7 mouse cellular contexts compared by ENCODE assay signal in genomic region chr9:63650905-63651304, GRCm38 (mm10). TPM values are rescaled to one million over a fixed set of nuclear protein-coding genes. Genes with fewer than 3 reads are reported as not detected.
DNase-seq lines count a peak whose midpoint lies in the region; ATAC-seq and TF ChIP-seq lines count a peak whose summit lies in the region.

No protein-coding gene starts in this region.

- H3K4me2 ChIP-seq in lung, embryonic 14.5 days = no peak overlapping the region

- H3K27me3 ChIP-seq in lung, embryonic 14.5 days (ENCODE audit: insufficient read depth, low read length) = no peaks in the 10 kb centered on the region

- TF ChIP-seq CTCF in lung, embryonic 14.5 days (IDR thresholded peaks at IDR 0.05; ENCODE audit: low read depth) = no peak

- DNase-seq in lung, embryonic 14.5 days = peak; percentile 57
- DNase-seq in lung, postnatal 25 days (ENCODE audit: low spot score) = no peak
- peak; percentile 59 to 68 for DNase-seq in cerebellum, postnatal 25 days
- DNase-seq in gastrocnemius, postnatal 14 days = peak; percentile 70
- peak; percentile 48 for DNase-seq in lung, postnatal 14 days
- no peak for DNase-seq in thymus, postnatal 10 days (ENCODE audit: low spot score in 2 of 2)
- no peak for DNase-seq in yolk sac, embryonic 10.5 days (ENCODE audit: low spot score)

- peak overlapping the region; percentile 78; the same call in 1 of the 2 replicates for H3K27ac ChIP-seq in lung, embryonic 14.5 days (ENCODE audit: low read depth)

- 69% methylated on average over 14 of the region's 14 CpGs for WGBS in lung, embryonic 14.5 days

- no peak overlapping the region for H3K4me3 ChIP-seq in lung, embryonic 14.5 days (ENCODE audit: low read depth, low read length)

- 0 out of 2 replicates have a peak, but pooled peaks have one; percentile 7 for ATAC-seq in lung, embryonic 14.5 days (ENCODE audit: insufficient read depth)

- H3K9me3 ChIP-seq in lung, embryonic 14.5 days (ENCODE audit: low read depth, low read length) = no peaks in the 10 kb centered on the region

- intact Hi-C loops in gastrocnemius, postnatal 14 days (cut with DNase I; ENCODE audit: low total_unique reads) = no loop called here

- peaks cover 38% of the 10 kb centered on the region; the same call in 1 of the 2 replicates for H3K4me1 ChIP-seq in lung, embryonic 14.5 days (ENCODE audit: insufficient read depth)

- H3K36me3 ChIP-seq in lung, embryonic 14.5 days (ENCODE audit: insufficient read depth) = peaks cover 72% of the 10 kb centered on the region

- no peak overlapping the region for H3K9ac ChIP-seq in lung, embryonic 14.5 days

RNA-seq across cellular contexts. Expression of gene Aagab, which starts 48.4 kb away (rescaled TPM):
- polyA plus RNA-seq in lung, embryonic 14.5 days (2014; fragmentation: Nextera tagmentation; extraction: Ambion mirVana) = 27.3 and 29.1 TPM in 2 replicates
- 10 to 100 TPM in 1 of 2 experiments, 1 to 10 TPM in 1; 9.3 to 11.2 TPM for total RNA-seq in gastrocnemius, postnatal 14 days (2021)

RNA-seq across cellular contexts. Expression of gene Iqch, which starts 48.6 kb away (rescaled TPM):
- polyA plus RNA-seq in lung, embryonic 14.5 days (2014; fragmentation: Nextera tagmentation; extraction: Ambion mirVana) = 0.05 and 0.08 TPM in 2 replicates
- total RNA-seq in gastrocnemius, postnatal 14 days (2021) = under 1 TPM in 1 of 2 experiments, not detected in 1; 0.07 TPM

Comparison
In these comparisons a context has a peak if more than half of its experiments do, and no peak if none do; other contexts are left out.
1. DNase-seq: peak in lung, embryonic 14.5 days (single experiment), cerebellum, postnatal 25 days (2 of 2), gastrocnemius, postnatal 14 days (single experiment) and lung, postnatal 14 days (single experiment); none in lung, postnatal 25 days (single experiment), thymus, postnatal 10 days (0 of 2) and yolk sac, embryonic 10.5 days (single experiment).